Comparison of ENCODE assay signal across 19 mouse cellular contexts in genomic region chr13:94870461-94871186, GRCm38 (mm10). TPM values are rescaled to one million over a fixed set of nuclear protein-coding genes. Genes with fewer than 3 reads are reported as not detected.
A peak's percentile ranks its signal among the peaks of the same experiment; 100 is the strongest.
DNase-seq lines count a peak whose midpoint lies in the region; ATAC-seq and TF ChIP-seq lines count a peak whose summit lies in the region.
"Had no signal": no experiment of that assay in that cellular context is flagged by ENCODE, and none has a peak within 500 bp of the region (broad histone marks: within the 10 kb centered on the region; RNA-seq: fewer than 3 reads in every experiment).

No protein-coding gene starts in this region.

- no peaks in the 10 kb centered on the region for H3K36me3 ChIP-seq in hindbrain, embryonic 11.5 days (ENCODE audit: control insufficient read depth, insufficient read depth, low read length)
- no peaks in the 10 kb centered on the region for H3K36me3 ChIP-seq in hindbrain, embryonic 16.5 days (ENCODE audit: control insufficient read depth, insufficient read depth, low read length)
- H3K36me3 ChIP-seq in limb, embryonic 11.5 days (ENCODE audit: control insufficient read depth, insufficient read depth, low read length) = no peaks in the 10 kb centered on the region
- H3K36me3 ChIP-seq: embryonic facial prominence, embryonic 13.5 days; G1E; hindbrain, embryonic 15.5 days; limb, embryonic 15.5 days had no signal

- TF ChIP-seq CTCF in brain, embryonic 14.5 days (IDR thresholded peaks at IDR 0.05; ENCODE audit: borderline replicate concordance, extremely low read depth, insufficient read depth, insufficient read length) = no peak

- no peak for ATAC-seq in hindbrain, embryonic 11.5 days (ENCODE audit: low FRiP score)
- no peak for ATAC-seq in hindbrain, embryonic 16.5 days
- ATAC-seq in limb, embryonic 11.5 days (ENCODE audit: insufficient number of reproducible peaks, low FRiP score, low TSS enrichment, low read depth) = no peak

- H3K27me3 ChIP-seq in hindbrain, embryonic 11.5 days (ENCODE audit: control insufficient read depth, insufficient read depth, low read length) = peaks cover 85% of the 10 kb centered on the region
- peaks cover 65% of the 10 kb centered on the region for H3K27me3 ChIP-seq in hindbrain, embryonic 16.5 days (replicated peaks; ENCODE audit: control insufficient read depth, insufficient read depth, low read length)
- peaks cover 78% of the 10 kb centered on the region for H3K27me3 ChIP-seq in limb, embryonic 11.5 days (ENCODE audit: control insufficient read depth, insufficient read depth, low read length)

- TF ChIP-seq POLR2A in brain, embryonic 14.5 days (IDR thresholded peaks at IDR 0.05; ENCODE audit: borderline replicate concordance, extremely low read depth, insufficient read depth, insufficient read length, poor library complexity, severe bottlenecking) = no peak

- H3K4me3 ChIP-seq in hindbrain, embryonic 11.5 days (ENCODE audit: low read depth, low read length) = no peak overlapping the region
- H3K4me3 ChIP-seq in hindbrain, embryonic 16.5 days (ENCODE audit: low read length) = no peak overlapping the region
- no peak overlapping the region for H3K4me3 ChIP-seq in limb, embryonic 11.5 days (ENCODE audit: low read depth, low read length)
- H3K4me3 ChIP-seq: embryonic facial prominence, embryonic 13.5 days; heart, adult 2 months; hindbrain, embryonic 15.5 days; limb, embryonic 15.5 days had no signal

- H3K9ac ChIP-seq in hindbrain, embryonic 11.5 days (ENCODE audit: low read depth, low read length) = no peak overlapping the region
- H3K9ac ChIP-seq in hindbrain, embryonic 16.5 days (ENCODE audit: low read depth, low read length) = no peak overlapping the region
- no peak overlapping the region for H3K9ac ChIP-seq in limb, embryonic 11.5 days (ENCODE audit: low read length)
- H3K9ac ChIP-seq: embryonic facial prominence, embryonic 13.5 days; hindbrain, embryonic 15.5 days; limb, embryonic 15.5 days had no signal

- DNase-seq in hindbrain, embryonic 11.5 days (ENCODE audit: low spot score) = peak; percentile 62
- peak; percentile 57 for DNase-seq in brain, embryonic 14.5 days (ENCODE audit: low read depth)
- DNase-seq in embryo, embryonic 11 days = peak; percentile 34
- DNase-seq in limb, embryonic 11.5 days (ENCODE audit: low spot score) = peak; percentile 62
- DNase-seq in lung, postnatal 10 days = no peak
- no peak for DNase-seq in c-Kit-positive CD71-positive TER-119-positive erythroid progenitor cells, embryonic 14.5 days (ENCODE audit: low spot score)
- DNase-seq: adrenal gland, postnatal 36 days; cerebellum, adult 9-11 months; kidney, adult 2 months; kidney, postnatal 36 days; lung, postnatal 14 days had no signal

- H3K9me3 ChIP-seq in hindbrain, embryonic 11.5 days (ENCODE audit: control insufficient read depth, low read length) = no peaks in the 10 kb centered on the region
- H3K9me3 ChIP-seq in hindbrain, embryonic 16.5 days (ENCODE audit: control insufficient read depth, low read length) = no peaks in the 10 kb centered on the region
- no peaks in the 10 kb centered on the region for H3K9me3 ChIP-seq in limb, embryonic 11.5 days (ENCODE audit: control insufficient read depth, low read length)
- H3K9me3 ChIP-seq: embryonic facial prominence, embryonic 13.5 days; G1E; hindbrain, embryonic 15.5 days; limb, embryonic 15.5 days had no signal

- under 1% methylated on average over 21 of the region's 21 CpGs for WGBS in hindbrain, embryonic 11.5 days
- WGBS in hindbrain, embryonic 16.5 days = under 1% methylated on average over 21 of the region's 21 CpGs
- 1% methylated on average over 21 of the region's 21 CpGs for WGBS in limb, embryonic 11.5 days

- H3K4me1 ChIP-seq in hindbrain, embryonic 11.5 days (replicated peaks; ENCODE audit: control insufficient read depth, insufficient read depth, low read length) = peaks cover 11% of the 10 kb centered on the region
- peaks cover 9% of the 10 kb centered on the region for H3K4me1 ChIP-seq in hindbrain, embryonic 16.5 days (ENCODE audit: control insufficient read depth, insufficient read depth, low read depth, low read length)
- H3K4me1 ChIP-seq in limb, embryonic 11.5 days (ENCODE audit: control insufficient read depth, insufficient read depth, low read length) = peaks cover 14% of the 10 kb centered on the region

- H3K4me2 ChIP-seq in hindbrain, embryonic 11.5 days (replicated peaks; ENCODE audit: low read depth, low read length) = no peak overlapping the region
- no peak overlapping the region for H3K4me2 ChIP-seq in hindbrain, embryonic 16.5 days (ENCODE audit: low read length)
- H3K4me2 ChIP-seq in limb, embryonic 11.5 days (ENCODE audit: low read depth, severe bottlenecking) = no peak overlapping the region
- H3K4me2 ChIP-seq: embryonic facial prominence, embryonic 13.5 days; hindbrain, embryonic 15.5 days; limb, embryonic 15.5 days had no signal

- no peak overlapping the region for H3K27ac ChIP-seq in hindbrain, embryonic 11.5 days (ENCODE audit: low read depth, low read length)
- no peak overlapping the region for H3K27ac ChIP-seq in hindbrain, embryonic 16.5 days (ENCODE audit: low read depth, low read length)
- H3K27ac ChIP-seq in limb, embryonic 11.5 days (replicated peaks; ENCODE audit: low read depth, low read length) = no peak overlapping the region
- H3K27ac ChIP-seq: embryonic facial prominence, embryonic 13.5 days; heart, adult 2 months; hindbrain, embryonic 15.5 days; limb, embryonic 15.5 days had no signal

RNA-seq across cellular contexts. Expression of gene Otp, which starts 4.8 kb away (rescaled TPM):
- 10.6 and 14.0 TPM in 2 replicates for polyA plus RNA-seq in hindbrain, embryonic 11.5 days (2014; fragmentation: Nextera tagmentation; extraction: Ambion mirVana)
- polyA plus RNA-seq in hindbrain, embryonic 16.5 days (2015; fragmentation: Nextera tagmentation; extraction: Ambion mirVana) = 5.0 and 6.2 TPM in 2 replicates
- 19.3 and 42.9 TPM in 2 replicates for polyA plus RNA-seq in brain, embryonic 14.5 days (2012; rRNA removed)
- not detected in 2 replicates for polyA plus RNA-seq in limb, embryonic 11.5 days (2014; fragmentation: Nextera tagmentation; extraction: Ambion mirVana)
- polyA plus RNA-seq: embryonic facial prominence, embryonic 13.5 days; heart, adult 2 months; heart, embryonic 16.5 days; kidney, adult 2 months; limb, embryonic 15.5 days; liver, embryonic 16.5 days had no signal

Comparison
In these comparisons a context has a peak if more than half of its experiments do, and no peak if none do; other contexts are left out.
1. DNase-seq: peak in hindbrain, embryonic 11.5 days (single experiment), brain, embryonic 14.5 days (single experiment), embryo, embryonic 11 days (single experiment) and limb, embryonic 11.5 days (single experiment); none in lung, postnatal 10 days (single experiment) and c-Kit-positive CD71-positive TER-119-positive erythroid progenitor cells, embryonic 14.5 days (single experiment).